Mouse (Mus musculus): Measurements from ENCODE around the gene Rbm5. TPM values are rescaled to one million over a fixed set of nuclear protein-coding genes. Genes with fewer than 3 reads are reported as not detected.
A peak's percentile ranks its signal among the peaks of the same experiment; 100 is the strongest.

Gene Rbm5
- polyA plus RNA-seq, 1 experiment from 2014 or later = 118 TPM

DNA sequence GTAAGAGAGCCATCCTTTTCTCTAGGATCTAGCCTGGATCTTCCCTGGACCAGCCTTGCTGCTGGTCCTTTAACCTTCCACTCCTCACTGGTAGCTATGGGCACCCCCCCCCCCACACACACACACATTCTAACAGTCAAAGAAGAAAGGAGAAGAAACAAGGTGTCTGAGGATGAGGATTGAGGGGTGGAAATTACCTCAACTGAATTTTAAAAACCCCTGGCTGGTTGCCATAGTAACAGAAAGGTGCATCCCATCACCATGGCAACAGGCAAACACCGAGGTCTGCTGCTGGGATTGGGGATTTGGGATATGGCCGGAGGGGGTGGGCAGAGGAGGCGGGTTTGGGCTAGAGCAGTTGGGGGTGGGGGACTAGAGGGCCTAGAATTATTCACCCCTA is 41.1 kb downstream of the Rbm5 start:
- Histone ChIP-seq H3K27me3 (ENCODE audit: control insufficient read depth, insufficient read depth, low read length) (peaks cover 8% of the 10 kb centered on the region; the same call in 1 of the 2 replicates), H3K4me3 (ENCODE audit: control insufficient read depth in 1 of 2, insufficient read depth in 1 of 2, low read depth in 1 of 2, low read length in 2 of 2) (no peak overlapping the region), H3K36me3 (ENCODE audit: control insufficient read depth, insufficient read depth, low read length) (no peaks in the 10 kb centered on the region), H3K9me3 (ENCODE audit: control insufficient read depth, low read length) (no peaks in the 10 kb centered on the region), H3K4me2 (ENCODE audit: low read length) (no peak overlapping the region), H3K4me1 (ENCODE audit: control insufficient read depth in 2 of 2, insufficient read depth in 2 of 2, low read length in 2 of 2) (peaks cover 1 to 7% of the 10 kb centered on the region in 2 experiments; a peak in 3 of 4 replicates), H3K27ac (replicated peaks in 1 of 2; ENCODE audit: control insufficient read depth in 1 of 2, insufficient read depth in 1 of 2, low read depth in 2 of 2, low read length in 2 of 2) (no peak overlapping the region), H3K9ac (ENCODE audit: low read length) (no peak overlapping the region)
- 49% methylated on average over 3 of the region's 3 CpGs for WGBS
- ATAC-seq (ENCODE audit: insufficient number of reproducible peaks, insufficient read depth, low FRiP score, low read depth) = no peak

DNA sequence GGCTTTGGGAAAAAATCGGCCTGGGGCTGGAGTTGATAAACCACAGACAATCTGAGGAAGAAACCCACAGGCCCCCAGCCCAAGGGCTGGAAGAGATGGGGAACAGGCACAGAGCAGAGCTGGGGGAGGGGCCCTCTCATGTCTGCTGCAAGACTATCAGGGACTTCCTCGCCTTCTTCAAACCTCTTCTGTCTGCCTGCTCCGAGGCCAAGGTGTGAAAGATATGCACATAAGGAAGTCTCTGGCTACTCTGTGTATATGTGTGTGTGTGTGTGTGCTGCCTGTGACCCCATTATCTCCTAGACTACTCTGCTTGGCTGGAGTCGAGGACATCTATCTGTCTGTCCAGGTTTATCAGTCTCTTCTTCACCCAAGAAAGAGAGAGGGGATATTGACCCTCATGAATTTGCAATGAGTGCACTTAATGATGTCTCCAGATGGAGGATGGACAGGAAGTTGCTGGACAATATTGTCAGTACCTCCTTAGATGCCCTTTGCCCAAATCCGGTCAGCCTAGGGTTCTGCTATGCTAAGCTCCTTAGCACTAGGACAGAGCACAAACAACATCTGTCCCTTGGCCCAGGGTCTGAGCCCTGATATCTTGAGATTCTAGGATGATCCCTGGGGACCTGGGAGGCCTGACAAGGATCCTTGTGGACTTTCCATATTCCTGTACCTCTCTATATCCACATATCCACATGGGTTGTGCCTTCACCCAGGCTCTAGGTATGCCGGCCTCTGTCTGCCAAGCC is 41.7 kb downstream of the Rbm5 start:
- Histone ChIP-seq H3K9me3 (ENCODE audit: control insufficient read depth, low read length) (no peaks in the 10 kb centered on the region), H3K36me3 (ENCODE audit: control insufficient read depth, insufficient read depth, low read length) (no peaks in the 10 kb centered on the region), H3K27me3 (ENCODE audit: control insufficient read depth, insufficient read depth, low read length) (0 out of 2 replicates have a peak, but pooled peaks cover 2% of the 10 kb centered on the region), H3K4me3 (ENCODE audit: control insufficient read depth in 1 of 2, insufficient read depth in 1 of 2, low read depth in 1 of 2, low read length in 2 of 2) (no peak overlapping the region), H3K4me1 (ENCODE audit: control insufficient read depth in 2 of 2, insufficient read depth in 2 of 2, low read length in 2 of 2) (peaks cover 7 to 11% of the 10 kb centered on the region in 2 experiments), H3K27ac (replicated peaks in 1 of 2; ENCODE audit: control insufficient read depth in 1 of 2, insufficient read depth in 1 of 2, low read depth in 2 of 2, low read length in 2 of 2) (no peak overlapping the region), H3K9ac (ENCODE audit: low read length) (no peak overlapping the region), H3K4me2 (ENCODE audit: low read length) (no peak overlapping the region)
- no peak for ATAC-seq (ENCODE audit: insufficient number of reproducible peaks, insufficient read depth, low FRiP score, low read depth)
- 40% methylated on average over 6 of the region's 6 CpGs for WGBS

DNA sequence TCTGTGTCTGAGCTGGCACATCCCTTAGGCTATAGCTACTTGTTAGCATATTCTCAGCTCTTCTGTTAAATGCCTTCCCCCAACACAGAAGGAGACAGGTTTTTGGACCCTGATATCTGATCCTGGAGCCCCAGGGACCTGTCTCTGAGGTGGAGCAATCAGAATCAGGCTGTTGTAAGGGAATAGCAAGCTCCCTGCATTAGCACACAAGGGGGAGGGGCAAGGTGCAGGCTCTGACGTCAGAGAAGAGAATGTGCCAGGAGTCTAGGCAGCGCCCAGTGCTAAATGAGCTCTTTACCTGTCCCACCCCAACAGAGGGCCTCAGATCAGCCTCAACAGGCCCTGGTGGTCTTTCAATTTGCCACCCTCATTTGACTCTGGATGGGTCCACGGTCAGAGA is 43.8 kb downstream of the Rbm5 start:
- H3K4me3 ChIP-seq (ENCODE audit: control insufficient read depth in 1 of 2, insufficient read depth in 1 of 2, low read depth in 1 of 2, low read length in 2 of 2) = no peak overlapping the region
- no peak overlapping the region for H3K9ac ChIP-seq (ENCODE audit: low read length)
- H3K9me3 ChIP-seq (ENCODE audit: control insufficient read depth, low read length) = no peaks in the 10 kb centered on the region
- WGBS = 48% methylated on average over 3 of the region's 3 CpGs
- H3K27me3 ChIP-seq (ENCODE audit: control insufficient read depth, insufficient read depth, low read length) = no peaks in the 10 kb centered on the region; the same call in 1 of the 2 replicates
- no peaks in the 10 kb centered on the region for H3K36me3 ChIP-seq (ENCODE audit: control insufficient read depth, insufficient read depth, low read length)
- no peak overlapping the region for H3K27ac ChIP-seq (replicated peaks in 1 of 2; ENCODE audit: control insufficient read depth in 1 of 2, insufficient read depth in 1 of 2, low read depth in 2 of 2, low read length in 2 of 2)
- no peak for ATAC-seq (ENCODE audit: insufficient number of reproducible peaks, insufficient read depth, low FRiP score, low read depth)
- H3K4me1 ChIP-seq (ENCODE audit: control insufficient read depth in 2 of 2, insufficient read depth in 2 of 2, low read length in 2 of 2) = peaks cover 19 to 20% of the 10 kb centered on the region in 2 experiments
- H3K4me2 ChIP-seq (ENCODE audit: low read length) = no peak overlapping the region

DNA sequence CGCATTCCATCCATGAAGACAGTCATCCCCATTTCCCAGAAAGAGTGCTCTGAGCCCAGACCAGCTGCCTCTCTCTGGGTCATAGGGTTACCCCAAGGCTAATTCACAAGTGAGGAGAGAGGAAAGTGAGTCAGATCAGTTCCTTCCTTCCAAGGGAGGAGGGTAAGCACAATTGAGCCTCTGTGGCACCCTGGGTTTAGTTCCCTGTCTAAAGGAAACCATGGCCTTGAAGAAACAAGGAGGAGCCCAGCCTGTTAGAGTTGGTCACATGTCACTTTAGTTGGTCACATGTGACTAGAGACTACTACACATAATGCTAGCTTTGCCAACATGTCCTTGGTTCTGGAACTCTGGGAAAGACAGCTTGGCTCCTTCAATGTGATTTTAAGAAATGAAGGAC is 46.0 kb downstream of the Rbm5 start:
- no peak overlapping the region for H3K4me3 ChIP-seq (ENCODE audit: control insufficient read depth in 1 of 2, insufficient read depth in 1 of 2, low read depth in 1 of 2, low read length in 2 of 2)
- WGBS = 88% methylated on average over 1 of the region's 1 CpGs
- H3K4me1 ChIP-seq (ENCODE audit: control insufficient read depth in 2 of 2, insufficient read depth in 2 of 2, low read length in 2 of 2) = peaks cover 19 to 20% of the 10 kb centered on the region in 2 experiments
- no peak overlapping the region for H3K4me2 ChIP-seq (ENCODE audit: low read length)
- H3K36me3 ChIP-seq (ENCODE audit: control insufficient read depth, insufficient read depth, low read length) = no peaks in the 10 kb centered on the region
- no peaks in the 10 kb centered on the region; the same call in 1 of the 2 replicates for H3K27me3 ChIP-seq (ENCODE audit: control insufficient read depth, insufficient read depth, low read length)
- no peaks in the 10 kb centered on the region for H3K9me3 ChIP-seq (ENCODE audit: control insufficient read depth, low read length)
- no peak for ATAC-seq (ENCODE audit: insufficient number of reproducible peaks, insufficient read depth, low FRiP score, low read depth)
- no peak overlapping the region for H3K9ac ChIP-seq (ENCODE audit: low read length)
- peak overlapping the region; percentile 5 to 67 for H3K27ac ChIP-seq (replicated peaks in 1 of 2; ENCODE audit: control insufficient read depth in 1 of 2, insufficient read depth in 1 of 2, low read depth in 2 of 2, low read length in 2 of 2)

DNA sequence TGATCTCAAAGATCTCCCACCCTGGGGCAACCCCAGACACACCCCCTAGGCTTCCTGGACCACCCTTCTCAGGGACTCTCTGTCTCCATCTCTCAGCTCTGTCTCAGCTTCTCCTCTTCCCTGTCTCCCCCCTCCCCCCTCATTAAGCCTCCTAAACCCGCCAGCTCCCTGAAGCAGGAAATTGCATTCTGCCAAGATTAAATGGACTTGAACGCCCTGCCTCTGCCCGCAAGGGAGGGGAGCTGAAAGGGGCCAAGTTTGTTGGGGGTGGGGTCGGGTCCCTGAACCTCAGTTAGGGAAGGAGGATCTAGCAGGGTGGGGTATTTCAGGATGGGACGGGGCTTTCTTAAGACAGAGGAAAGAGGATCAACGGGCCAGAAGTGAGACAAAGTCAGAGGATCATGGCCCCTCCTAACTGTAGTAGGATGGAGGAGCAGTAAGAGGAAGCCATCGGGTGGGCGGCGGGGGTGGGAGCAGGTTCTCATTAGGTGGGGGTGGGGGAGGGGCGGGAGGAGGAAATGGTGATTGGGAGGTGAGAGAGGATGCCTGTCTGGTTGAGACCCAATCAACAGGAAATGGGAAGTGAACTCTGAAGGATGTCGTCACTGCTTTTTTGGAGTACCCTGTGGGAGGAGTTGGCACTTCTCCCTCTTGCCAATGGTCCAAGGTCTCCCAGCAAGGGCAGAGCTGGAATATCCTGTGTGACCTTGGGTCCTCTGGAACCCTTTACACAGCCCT is 46.8 kb downstream of the Rbm5 start:
- Histone ChIP-seq H3K27me3 (ENCODE audit: control insufficient read depth, insufficient read depth, low read length) (no peaks in the 10 kb centered on the region; the same call in 1 of the 2 replicates), H3K9ac (ENCODE audit: low read length) (peak overlapping the region; percentile 38; the same call in 1 of the 2 replicates), H3K4me1 (ENCODE audit: control insufficient read depth in 2 of 2, insufficient read depth in 2 of 2, low read length in 2 of 2) (peaks cover 19 to 20% of the 10 kb centered on the region in 2 experiments), H3K4me3 (ENCODE audit: control insufficient read depth in 1 of 2, insufficient read depth in 1 of 2, low read depth in 1 of 2, low read length in 2 of 2) (no peak overlapping the region), H3K4me2 (ENCODE audit: low read length) (peak overlapping the region; percentile 46), H3K27ac (replicated peaks in 1 of 2; ENCODE audit: control insufficient read depth in 1 of 2, insufficient read depth in 1 of 2, low read depth in 2 of 2, low read length in 2 of 2) (peak overlapping the region; percentile 5 to 67), H3K9me3 (ENCODE audit: control insufficient read depth, low read length) (no peaks in the 10 kb centered on the region), H3K36me3 (ENCODE audit: control insufficient read depth, insufficient read depth, low read length) (no peaks in the 10 kb centered on the region)
- 5% methylated on average over 11 of the region's 11 CpGs for WGBS
- ATAC-seq (ENCODE audit: insufficient number of reproducible peaks, insufficient read depth, low FRiP score, low read depth) = peak; percentile 49

DNA sequence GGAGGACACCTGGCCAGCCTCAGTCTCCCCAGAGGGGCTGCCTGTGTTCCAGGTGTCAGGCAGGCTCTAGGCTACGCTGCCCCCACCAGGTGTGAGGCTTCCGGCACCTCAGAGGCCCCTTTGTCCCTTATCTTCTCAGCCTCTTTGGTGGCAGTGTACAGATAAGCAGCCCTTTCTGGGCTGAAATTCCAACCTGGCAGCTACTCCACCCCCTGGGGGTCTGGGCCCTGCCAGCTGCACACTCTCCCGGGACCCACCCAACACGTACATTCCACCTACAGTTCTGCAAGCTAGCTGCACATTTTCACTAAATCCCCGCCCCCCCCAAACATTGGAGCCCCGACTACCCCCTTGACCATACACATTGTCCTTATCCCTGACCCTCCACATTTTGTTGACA is 47.5 kb downstream of the Rbm5 start:
- Histone ChIP-seq H3K4me2 (ENCODE audit: low read length) (peak overlapping the region; percentile 46), H3K27ac (replicated peaks in 1 of 2; ENCODE audit: control insufficient read depth in 1 of 2, insufficient read depth in 1 of 2, low read depth in 2 of 2, low read length in 2 of 2) (0 out of 4 replicates have a peak overlapping the region, but pooled peaks of 1 of the 2 experiments have one; percentile 67), H3K36me3 (ENCODE audit: control insufficient read depth, insufficient read depth, low read length) (no peaks in the 10 kb centered on the region), H3K4me1 (ENCODE audit: control insufficient read depth in 2 of 2, insufficient read depth in 2 of 2, low read length in 2 of 2) (peaks cover 15 to 20% of the 10 kb centered on the region in 2 experiments), H3K9ac (ENCODE audit: low read length) (no peak overlapping the region), H3K4me3 (ENCODE audit: control insufficient read depth in 1 of 2, insufficient read depth in 1 of 2, low read depth in 1 of 2, low read length in 2 of 2) (no peak overlapping the region), H3K27me3 (ENCODE audit: control insufficient read depth, insufficient read depth, low read length) (no peaks in the 10 kb centered on the region; the same call in 1 of the 2 replicates), H3K9me3 (ENCODE audit: control insufficient read depth, low read length) (no peaks in the 10 kb centered on the region)
- 6% methylated on average over 6 of the region's 6 CpGs for WGBS
- no peak for ATAC-seq (ENCODE audit: insufficient number of reproducible peaks, insufficient read depth, low FRiP score, low read depth)

DNA sequence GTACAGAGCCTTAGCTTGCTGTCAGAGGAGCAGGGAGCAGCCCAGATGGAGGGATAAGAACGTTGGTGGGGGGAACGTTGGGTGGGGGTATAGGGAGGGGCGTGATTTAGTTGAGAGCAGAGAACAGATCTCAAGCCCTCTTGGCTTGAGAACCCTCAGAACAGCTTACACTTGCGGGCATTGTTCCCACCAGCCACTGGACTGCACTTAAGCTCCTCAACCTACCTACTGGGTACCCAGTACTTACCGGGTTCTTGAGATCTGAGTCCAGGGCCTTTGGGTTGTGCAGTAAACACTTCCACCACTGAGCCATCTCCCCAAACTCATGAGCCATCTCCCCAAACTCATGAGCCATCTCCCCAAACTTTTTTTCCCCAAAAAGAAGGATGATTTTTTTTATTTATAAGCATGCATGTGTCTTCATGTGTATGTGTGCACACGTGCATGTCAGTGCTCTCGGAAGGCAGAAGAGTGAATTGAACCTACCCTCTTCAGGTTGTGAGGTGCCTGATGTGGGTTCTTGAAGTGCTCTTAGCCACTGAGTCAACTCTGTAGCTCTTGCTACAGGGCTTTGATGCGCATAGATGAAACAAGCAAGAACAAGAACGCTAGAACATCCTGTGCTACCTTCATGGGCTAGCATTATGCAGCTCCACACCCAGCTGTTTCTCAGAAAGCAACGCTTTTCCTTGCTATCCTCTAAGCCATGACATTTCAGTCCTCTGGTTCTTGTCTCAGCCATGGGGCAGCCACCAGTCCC is 51.8 kb downstream of the Rbm5 start:
- H3K27ac ChIP-seq (replicated peaks in 1 of 2; ENCODE audit: control insufficient read depth in 1 of 2, insufficient read depth in 1 of 2, low read depth in 2 of 2, low read length in 2 of 2) = no peak overlapping the region
- no peak overlapping the region for H3K4me3 ChIP-seq (ENCODE audit: control insufficient read depth in 1 of 2, insufficient read depth in 1 of 2, low read depth in 1 of 2, low read length in 2 of 2)
- H3K4me1 ChIP-seq (ENCODE audit: control insufficient read depth in 2 of 2, insufficient read depth in 2 of 2, low read length in 2 of 2) = peaks cover 23 to 28% of the 10 kb centered on the region in 2 experiments
- ATAC-seq (ENCODE audit: insufficient number of reproducible peaks, insufficient read depth, low FRiP score, low read depth) = no peak
- H3K9me3 ChIP-seq (ENCODE audit: control insufficient read depth, low read length) = no peaks in the 10 kb centered on the region
- H3K36me3 ChIP-seq (ENCODE audit: control insufficient read depth, insufficient read depth, low read length) = no peaks in the 10 kb centered on the region
- no peak overlapping the region for H3K9ac ChIP-seq (ENCODE audit: low read length)
- H3K4me2 ChIP-seq (ENCODE audit: low read length) = no peak overlapping the region
- 79% methylated on average over 10 of the region's 10 CpGs for WGBS
- H3K27me3 ChIP-seq (ENCODE audit: control insufficient read depth, insufficient read depth, low read length) = peaks cover 3% of the 10 kb centered on the region; the same call in 1 of the 2 replicates

Data from heart, embryonic 14.5 days (tissue).